Mouse (Mus musculus) hindbrain, embryonic 16.5 days (tissue): ENCODE measurements around the gene Zfp326. TPM values are rescaled to one million over a fixed set of nuclear protein-coding genes. Genes with fewer than 3 reads are reported as not detected.
"Not testable (repeated sequence)": the region's sequence is repeated elsewhere in the genome, so short reads cannot be mapped to it uniquely, and the experiment has no call there.

Source experiments
- ATAC-seq: fragments of 200-750 bp; cut with Nextera tagmentation; 2 replicates; pipeline ENCODE4 v1.8.0; 2017; ENCODE audit warnings: moderate TSS enrichment, moderate library complexity
- H3K27ac ChIP-seq: fragments of 300-500 bp; sonication (generic); 2 replicates; pipeline ENCODE4 v1.5.1; 2014; ENCODE audit warnings: low read depth, mild to moderate bottlenecking, control low read depth, low read length, moderate library complexity
- H3K27me3 ChIP-seq: fragments of 300-500 bp; sonication (generic); replicated peaks from 2 replicates; pipeline ENCODE4 v1.6.1; 2014; ENCODE audit warnings: low read length; ENCODE audit not compliant: control insufficient read depth, insufficient read depth
- H3K36me3 ChIP-seq: fragments of 300-500 bp; sonication (generic); 2 replicates; pipeline ENCODE4 v1.6.1; 2014; ENCODE audit warnings: mild to moderate bottlenecking, low read length, moderate library complexity, mixed read lengths; ENCODE audit not compliant: control insufficient read depth, insufficient read depth
- H3K4me1 ChIP-seq: fragments of 300-500 bp; sonication (generic); 2 replicates; pipeline ENCODE4 v1.6.1; 2014; ENCODE audit warnings: low read depth, low read length; ENCODE audit not compliant: control insufficient read depth, insufficient read depth
- H3K4me2 ChIP-seq: fragments of 300-500 bp; sonication (generic); 2 replicates; pipeline ENCODE4 v1.6.1; 2014; ENCODE audit warnings: mild to moderate bottlenecking, low read length, control low read depth, moderate library complexity
- H3K4me3 ChIP-seq: fragments of 300-500 bp; sonication (generic); 2 replicates; pipeline ENCODE4 v1.5.1; 2014; ENCODE audit warnings: mild to moderate bottlenecking, low read length, control low read depth, moderate library complexity
- H3K9ac ChIP-seq: fragments of 300-500 bp; sonication (generic); 2 replicates; pipeline ENCODE4 v1.6.1; 2014; ENCODE audit warnings: low read depth, mild to moderate bottlenecking, control low read depth, low read length, moderate library complexity
- H3K9me3 ChIP-seq: fragments of 300-500 bp; sonication (generic); 2 replicates; pipeline ENCODE4 v1.6.1; 2014; ENCODE audit warnings: mild to moderate bottlenecking, low read length, moderate library complexity; ENCODE audit not compliant: control insufficient read depth
- WGBS: fragments of 180-500 bp; shearing (Covaris S2); extraction: QIAGEN DNeasy Blood & Tissue Kit; methylation state at CpG from one replicate; pipeline ENCODE4 v1.1.7; 2014; 5-methylcytosine and 5-hydroxymethylcytosine counted together
- polyA plus RNA-seq: library from polyadenylated mRNA; unstranded; fragments of >200 nt; fragmentation: Nextera tagmentation; extraction: Ambion mirVana; gene quantifications from 2 replicates; pipeline ENCODE4 v1.2.1, GENCODE M21; 2015

Zfp326 gene
- polyA plus RNA-seq, 1 experiment from 2014 or later: 39.7 TPM

DNA sequence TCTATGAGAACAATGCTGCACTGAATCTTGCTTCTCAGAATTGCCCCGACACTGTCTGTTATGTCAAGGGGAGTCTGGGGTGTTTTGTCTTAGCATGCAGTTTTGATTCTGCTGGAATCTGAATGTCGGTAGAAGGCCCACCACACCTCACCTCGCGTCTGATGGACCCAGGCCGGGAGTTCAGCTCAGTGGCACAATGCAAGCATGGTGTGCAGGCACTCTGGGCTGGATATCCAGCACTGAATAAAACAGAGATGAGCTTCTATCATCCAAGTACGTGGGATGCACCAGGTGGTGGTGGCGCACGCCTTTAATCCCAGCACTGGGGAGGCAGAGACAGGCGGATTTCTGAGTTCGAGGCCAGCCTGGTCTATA, 15.9 kb upstream of the Zfp326 start:
- H3K4me3 ChIP-seq: no peak overlapping the region
- 84% methylated on average over 10 of the region's 10 CpGs for WGBS
- H3K9me3 ChIP-seq: no peaks in the 10 kb centered on the region
- H3K4me1 ChIP-seq: no peaks in the 10 kb centered on the region
- no peak overlapping the region for H3K4me2 ChIP-seq
- H3K27me3 ChIP-seq: no peaks in the 10 kb centered on the region
- no peak overlapping the region for H3K9ac ChIP-seq
- H3K36me3 ChIP-seq: no peaks in the 10 kb centered on the region
- H3K27ac ChIP-seq: no peak overlapping the region
- ATAC-seq: no peak

DNA sequence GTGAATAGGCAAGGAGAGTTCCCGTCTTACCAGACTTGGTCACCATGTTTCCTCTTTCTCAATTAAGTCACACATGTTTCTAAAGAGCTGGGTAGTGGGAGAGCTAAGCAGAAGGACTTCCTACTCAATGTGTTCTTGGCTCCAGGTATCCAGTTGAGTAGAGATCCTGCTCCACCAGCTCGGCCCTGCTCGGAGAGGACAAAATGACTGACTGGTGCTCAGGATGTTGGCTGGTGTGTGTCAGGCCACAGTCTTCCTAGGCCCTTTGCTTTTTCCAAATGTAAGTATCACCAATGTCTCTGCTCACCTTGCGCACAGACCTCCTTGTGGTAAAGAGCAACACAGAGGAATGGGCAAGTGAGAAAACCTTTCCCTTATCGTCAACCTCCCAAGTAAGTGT, 14.7 kb upstream of the Zfp326 start:
- Histone ChIP-seq H3K27ac (no peak overlapping the region), H3K9me3 (no peaks in the 10 kb centered on the region), H3K36me3 (no peaks in the 10 kb centered on the region), H3K4me3 (no peak overlapping the region), H3K27me3 (no peaks in the 10 kb centered on the region), H3K9ac (no peak overlapping the region), H3K4me2 (no peak overlapping the region), H3K4me1 (no peaks in the 10 kb centered on the region)
- ATAC-seq: no peak
- WGBS: 94% methylated on average over 5 of the region's 5 CpGs

DNA sequence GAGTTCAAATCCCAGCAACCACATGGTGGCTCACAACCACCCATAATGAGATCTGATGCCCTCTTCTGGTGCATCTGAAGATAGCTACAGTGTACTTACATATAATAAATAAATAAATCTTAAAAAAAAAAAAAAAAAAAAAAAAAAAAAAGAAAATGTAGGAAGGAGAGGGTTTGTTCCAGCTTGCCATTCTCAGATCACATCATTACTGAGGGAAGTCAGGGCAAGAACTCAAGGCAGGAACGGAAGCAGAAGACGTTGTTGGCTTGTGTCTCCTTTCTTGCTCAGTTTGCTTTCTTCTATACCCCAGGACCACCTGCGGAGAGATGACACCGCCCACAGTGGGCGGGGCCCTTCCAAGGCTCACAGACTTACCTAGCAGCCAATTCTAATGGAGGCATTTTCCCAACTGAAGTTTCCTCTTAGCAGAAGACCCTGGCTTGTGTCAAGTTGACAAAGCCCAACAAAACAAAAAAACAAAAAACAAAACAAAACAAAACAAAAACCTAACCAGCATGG, 11.2 kb upstream of the Zfp326 start:
- not testable (repeated sequence) for H3K36me3 ChIP-seq, H3K27ac ChIP-seq, H3K4me3 ChIP-seq, H3K4me2 ChIP-seq, H3K27me3 ChIP-seq, H3K9me3 ChIP-seq, H3K4me1 ChIP-seq, ATAC-seq, H3K9ac ChIP-seq
- WGBS: 41% methylated on average over 5 of the region's 5 CpGs

DNA sequence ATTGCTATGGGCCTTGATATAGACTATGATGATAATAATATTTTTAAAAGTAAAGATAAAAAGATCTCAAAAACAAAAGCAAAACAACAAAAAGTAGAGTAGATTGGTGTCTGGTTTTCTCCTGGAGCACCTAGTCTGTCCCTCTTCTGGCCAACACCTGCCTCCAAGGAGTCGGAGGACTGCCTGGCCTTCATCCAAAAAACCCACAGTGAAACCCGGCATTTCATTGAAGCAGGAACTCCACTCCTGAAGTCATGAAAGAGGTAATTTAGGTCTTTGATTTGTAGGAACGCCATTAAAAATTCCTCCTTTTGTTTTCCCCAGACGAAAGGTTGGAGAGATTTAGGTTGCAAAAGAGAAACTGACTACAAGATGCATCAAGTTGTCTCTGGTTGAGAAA, 8.9 kb upstream of the Zfp326 start:
- H3K36me3 ChIP-seq: no peaks in the 10 kb centered on the region
- peaks cover 4% of the 10 kb centered on the region for H3K4me1 ChIP-seq
- no peak overlapping the region for H3K9ac ChIP-seq
- no peak overlapping the region; the same call in 1 of the 2 replicates for H3K4me2 ChIP-seq
- H3K9me3 ChIP-seq: no peaks in the 10 kb centered on the region
- H3K4me3 ChIP-seq: no peak overlapping the region
- ATAC-seq: no peak
- H3K27ac ChIP-seq: no peak overlapping the region
- WGBS: 26% methylated on average over 4 of the region's 4 CpGs
- no peaks in the 10 kb centered on the region for H3K27me3 ChIP-seq

DNA sequence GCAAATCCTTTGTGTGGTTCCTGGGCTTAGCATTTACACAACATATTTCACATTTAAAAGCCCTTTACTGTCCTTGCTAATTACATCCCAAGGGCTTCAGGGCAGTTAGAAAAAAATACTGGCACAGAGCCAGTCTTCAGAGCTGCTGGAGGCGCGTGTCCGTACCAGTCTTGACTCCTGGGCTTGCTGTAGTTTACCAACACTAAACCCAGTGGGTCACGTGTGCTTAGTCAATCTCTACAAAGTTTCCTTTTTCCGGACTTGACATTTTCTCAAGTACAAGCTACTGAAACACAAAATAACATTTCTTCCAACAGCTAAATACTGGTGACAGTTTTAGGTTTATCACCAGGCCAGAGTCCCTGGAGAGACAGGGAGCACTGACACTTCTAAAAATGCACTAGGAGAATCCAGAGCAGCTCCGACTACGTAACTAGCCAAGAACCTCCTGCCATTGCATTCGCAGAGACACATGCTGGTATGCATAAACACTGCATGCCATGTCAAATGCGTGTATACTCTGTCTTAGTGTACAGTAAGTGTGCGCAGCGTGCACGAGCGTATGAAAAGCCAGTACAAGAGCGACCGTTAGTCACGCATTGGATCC, 8.4 kb upstream of the Zfp326 start:
- H3K27ac ChIP-seq: no peak overlapping the region
- no peak overlapping the region for H3K4me3 ChIP-seq
- no peak overlapping the region; the same call in 1 of the 2 replicates for H3K4me2 ChIP-seq
- 57% methylated on average over 16 of the region's 16 CpGs for WGBS
- no peaks in the 10 kb centered on the region for H3K9me3 ChIP-seq
- H3K4me1 ChIP-seq: peaks cover 4% of the 10 kb centered on the region
- no peak overlapping the region for H3K9ac ChIP-seq
- ATAC-seq: peak; percentile 38; the same call in 1 of the 2 replicates
- H3K36me3 ChIP-seq: no peaks in the 10 kb centered on the region
- no peaks in the 10 kb centered on the region for H3K27me3 ChIP-seq

DNA sequence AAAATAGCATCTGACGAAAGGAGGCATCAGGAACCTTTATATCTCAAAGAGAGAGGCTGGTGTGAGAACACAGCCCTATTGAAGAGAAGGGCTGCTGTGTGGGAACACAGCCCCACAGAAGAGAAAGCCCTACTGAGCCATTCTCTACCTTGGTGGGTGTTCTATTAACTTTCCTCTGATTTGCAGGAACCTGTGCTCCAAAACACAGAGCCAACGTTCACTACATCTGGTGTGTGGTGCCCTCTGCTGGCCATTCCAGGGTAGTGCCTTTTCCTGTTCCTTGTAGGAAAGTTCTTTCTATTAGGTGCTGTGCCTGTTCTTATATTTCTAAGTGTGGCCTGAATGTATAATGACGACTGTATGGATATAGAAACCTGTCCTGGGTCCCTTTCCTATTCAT, 7.8 kb upstream of the Zfp326 start:
- Histone ChIP-seq H3K27ac (no peak overlapping the region), H3K36me3 (no peaks in the 10 kb centered on the region), H3K4me3 (no peak overlapping the region), H3K9me3 (no peaks in the 10 kb centered on the region), H3K9ac (no peak overlapping the region), H3K4me2 (no peak overlapping the region), H3K4me1 (peaks cover 4% of the 10 kb centered on the region), H3K27me3 (no peaks in the 10 kb centered on the region)
- 19% methylated on average over 3 of the region's 3 CpGs for WGBS
- ATAC-seq: peak; percentile 75; the same call in 1 of the 2 replicates

DNA sequence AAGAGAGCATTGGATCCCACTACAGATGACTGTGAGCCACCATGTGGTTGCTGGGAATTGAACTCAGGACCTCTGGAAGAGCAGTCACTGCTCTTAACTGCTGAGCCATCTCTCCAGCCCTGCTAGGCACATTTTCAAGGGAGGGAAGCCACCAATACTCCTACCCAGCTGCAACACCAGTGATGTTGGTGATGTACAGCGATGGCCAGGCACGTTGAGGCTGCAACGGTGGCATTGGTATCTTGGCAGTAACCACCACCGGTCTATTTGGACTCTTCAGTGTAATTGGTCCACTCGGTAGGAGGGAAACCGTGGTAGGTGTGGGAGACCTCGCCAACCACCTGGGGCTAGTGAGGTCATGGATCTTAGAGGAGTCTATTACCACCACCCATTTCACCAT, 6.6 kb upstream of the Zfp326 start:
- 86% methylated on average over 7 of the region's 7 CpGs for WGBS
- ATAC-seq: no peak
- Histone ChIP-seq H3K4me3 (no peak overlapping the region), H3K27ac (no peak overlapping the region), H3K27me3 (no peaks in the 10 kb centered on the region), H3K4me2 (no peak overlapping the region), H3K4me1 (peaks cover 4% of the 10 kb centered on the region), H3K9ac (no peak overlapping the region), H3K36me3 (no peaks in the 10 kb centered on the region), H3K9me3 (no peaks in the 10 kb centered on the region)

DNA sequence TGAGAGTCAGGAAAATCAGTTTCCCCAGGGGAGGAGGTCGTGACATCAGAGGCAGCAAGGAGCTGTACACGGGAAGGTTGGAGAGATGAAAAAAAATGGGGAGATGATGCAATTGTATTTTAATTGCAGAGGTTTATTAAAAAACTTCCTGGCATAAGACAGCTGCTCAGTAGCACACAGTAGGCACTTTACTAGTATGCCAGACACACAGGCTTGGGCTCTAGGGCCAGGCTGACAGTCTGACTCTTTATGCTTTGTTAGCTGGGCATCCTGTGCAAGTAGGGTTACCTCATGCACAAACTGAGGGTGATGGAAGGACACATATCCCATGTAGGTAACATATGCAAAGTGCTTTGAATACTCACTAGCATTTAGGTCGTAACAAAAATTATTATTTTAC, 5.2 kb upstream of the Zfp326 start:
- H3K9ac ChIP-seq: no peak overlapping the region
- H3K27ac ChIP-seq: no peak overlapping the region
- no peaks in the 10 kb centered on the region for H3K27me3 ChIP-seq
- H3K4me3 ChIP-seq: no peak overlapping the region
- 68% methylated on average over 3 of the region's 3 CpGs for WGBS
- no peak for ATAC-seq
- no peaks in the 10 kb centered on the region for H3K9me3 ChIP-seq
- no peaks in the 10 kb centered on the region for H3K36me3 ChIP-seq
- H3K4me2 ChIP-seq: no peak overlapping the region
- peaks cover 8% of the 10 kb centered on the region for H3K4me1 ChIP-seq

DNA sequence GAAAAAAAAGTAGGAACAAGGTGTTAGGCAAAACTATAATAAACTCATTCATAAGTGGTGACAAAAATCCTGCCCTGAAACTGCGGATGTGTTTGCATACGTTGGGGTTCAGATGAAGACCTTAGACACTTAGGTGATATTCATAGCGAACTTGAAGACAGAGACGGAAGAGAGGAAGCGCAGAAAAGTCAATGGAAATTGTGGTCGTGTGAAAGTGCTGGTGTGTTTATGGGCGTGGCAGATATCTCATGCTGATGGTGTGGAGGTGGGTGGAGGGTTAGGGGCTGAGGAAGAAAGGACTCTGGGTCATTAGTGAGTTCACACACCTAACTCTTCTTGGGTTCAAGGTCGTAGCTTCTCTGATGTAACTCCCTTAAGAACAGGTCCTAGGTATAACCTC, 4.2 kb upstream of the Zfp326 start:
- WGBS: 91% methylated on average over 8 of the region's 8 CpGs
- H3K4me2 ChIP-seq: no peak overlapping the region
- H3K9ac ChIP-seq: no peak overlapping the region
- H3K27ac ChIP-seq: no peak overlapping the region
- no peaks in the 10 kb centered on the region for H3K27me3 ChIP-seq
- H3K36me3 ChIP-seq: no peaks in the 10 kb centered on the region
- no peak for ATAC-seq
- peaks cover 8% of the 10 kb centered on the region for H3K4me1 ChIP-seq
- H3K9me3 ChIP-seq: no peaks in the 10 kb centered on the region
- H3K4me3 ChIP-seq: no peak overlapping the region
